ENCODE assay signal across 8 mouse cellular contexts in genomic region chr7:102222830-102223556, GRCm38 (mm10). TPM values are rescaled to one million over a fixed set of nuclear protein-coding genes. Genes with fewer than 3 reads are reported as not detected.
DNase-seq lines count a peak whose midpoint lies in the region; ATAC-seq and TF ChIP-seq lines count a peak whose summit lies in the region.

No protein-coding gene starts in this region.

- H3K4me3 ChIP-seq in E14TG2a.4 (replicated peaks; ENCODE audit: low read length) = peak overlapping the region; percentile 88
- peak overlapping the region; percentile 100 for H3K4me3 ChIP-seq in brown adipose tissue, adult 24 weeks (ENCODE audit: insufficient read depth, low read depth, low read length)
- H3K4me3 ChIP-seq in forebrain, embryonic 12.5 days (replicated peaks) = peak overlapping the region; percentile 57
- peak overlapping the region; percentile 83 for H3K4me3 ChIP-seq in heart, postnatal 0 days (ENCODE audit: low read depth, low read length)
- H3K4me3 ChIP-seq in lung, embryonic 15.5 days = peak overlapping the region; percentile 77
- peak overlapping the region; percentile 67 for H3K4me3 ChIP-seq in olfactory bulb, adult 2 months (ENCODE audit: insufficient read depth, low read depth, low read length)

- peak; percentile 92 for ATAC-seq in forebrain, embryonic 12.5 days (ENCODE audit: low FRiP score)
- peak; percentile 67 for ATAC-seq in heart, postnatal 0 days (ENCODE audit: insufficient read depth, low read depth)
- peak; percentile 91 for ATAC-seq in lung, embryonic 15.5 days (ENCODE audit: borderline replicate concordance, extremely low read depth, low FRiP score, low TSS enrichment)

- WGBS in forebrain, embryonic 12.5 days = 3% methylated on average over 31 of the region's 31 CpGs
- WGBS in heart, postnatal 0 days = 2% methylated on average over 30 of the region's 31 CpGs
- WGBS in lung, embryonic 15.5 days = 1% methylated on average over 31 of the region's 31 CpGs
- 2% methylated on average over 31 of the region's 31 CpGs for WGBS in olfactory bulb, adult 2 months

- H3K9ac ChIP-seq in forebrain, embryonic 12.5 days = peak overlapping the region; percentile 69
- peak overlapping the region; percentile 72 for H3K9ac ChIP-seq in heart, postnatal 0 days (replicated peaks; ENCODE audit: low read depth, low read length)
- peak overlapping the region; percentile 82 for H3K9ac ChIP-seq in lung, embryonic 15.5 days

- peaks cover 24% of the 10 kb centered on the region for H3K4me1 ChIP-seq in E14TG2a.4 (replicated peaks; ENCODE audit: low read depth, low read length)
- peaks cover 8% of the 10 kb centered on the region for H3K4me1 ChIP-seq in brown adipose tissue, adult 24 weeks (ENCODE audit: control insufficient read depth, insufficient read depth, insufficient read length, low read length)
- no peaks in the 10 kb centered on the region for H3K4me1 ChIP-seq in forebrain, embryonic 12.5 days
- peaks cover 15% of the 10 kb centered on the region; the same call in 1 of the 2 replicates for H3K4me1 ChIP-seq in heart, postnatal 0 days (ENCODE audit: control insufficient read depth, insufficient read depth)
- peaks cover 15% of the 10 kb centered on the region for H3K4me1 ChIP-seq in lung, embryonic 15.5 days
- peaks cover 3% of the 10 kb centered on the region for H3K4me1 ChIP-seq in olfactory bulb, adult 2 months (ENCODE audit: control insufficient read depth, insufficient read depth, low read length)

- DNase-seq in heart, postnatal 0 days (ENCODE audit: low spot score) = peak; percentile 31
- DNase-seq in kidney, postnatal 25 days = peak; percentile 82 to 86
- peak; percentile 58 to 76 for DNase-seq in thymus, postnatal 10 days (ENCODE audit: low spot score in 2 of 2)

- TF ChIP-seq POLR2A in olfactory bulb, adult 2 months (IDR thresholded peaks at IDR 0.05; ENCODE audit: insufficient read depth, low read depth, low read length) = no peak

- no peak for TF ChIP-seq CTCF in E14TG2a.4 (conservative IDR thresholded peaks at IDR 0.05; ENCODE audit: low read length)
- TF ChIP-seq CTCF in heart, postnatal 0 days (IDR thresholded peaks at IDR 0.05; ENCODE audit: low read depth) = no peak
- TF ChIP-seq CTCF in olfactory bulb, adult 2 months (IDR thresholded peaks at IDR 0.05; ENCODE audit: insufficient read depth, low read depth, low read length) = no peak

- H3K27ac ChIP-seq in brown adipose tissue, adult 24 weeks (replicated peaks; ENCODE audit: low read depth, low read length) = peak overlapping the region; percentile 61
- no peak overlapping the region for H3K27ac ChIP-seq in forebrain, embryonic 12.5 days
- peak overlapping the region; percentile 39; the same call in 1 of the 2 replicates for H3K27ac ChIP-seq in heart, postnatal 0 days (ENCODE audit: low read depth)
- H3K27ac ChIP-seq in lung, embryonic 15.5 days = peak overlapping the region; percentile 90
- no peak overlapping the region for H3K27ac ChIP-seq in olfactory bulb, adult 2 months (ENCODE audit: insufficient read depth, low read depth, low read length)

- H3K4me2 ChIP-seq in forebrain, embryonic 12.5 days = peak overlapping the region; percentile 66
- peak overlapping the region; percentile 86 for H3K4me2 ChIP-seq in heart, postnatal 0 days (ENCODE audit: low read depth, low read length)
- peak overlapping the region; percentile 69 for H3K4me2 ChIP-seq in lung, embryonic 15.5 days

- no peaks in the 10 kb centered on the region for H3K27me3 ChIP-seq in E14TG2a.4 (ENCODE audit: insufficient read depth, low read length)
- no peaks in the 10 kb centered on the region for H3K27me3 ChIP-seq in forebrain, embryonic 12.5 days
- no peaks in the 10 kb centered on the region for H3K27me3 ChIP-seq in heart, postnatal 0 days (ENCODE audit: control insufficient read depth, insufficient read depth, low read length)
- no peaks in the 10 kb centered on the region for H3K27me3 ChIP-seq in lung, embryonic 15.5 days

- H3K9me3 ChIP-seq in E14TG2a.4 (ENCODE audit: low read length) = no peaks in the 10 kb centered on the region
- no peaks in the 10 kb centered on the region for H3K9me3 ChIP-seq in forebrain, embryonic 12.5 days
- H3K9me3 ChIP-seq in heart, postnatal 0 days (replicated peaks; ENCODE audit: control insufficient read depth, low read length) = no peaks in the 10 kb centered on the region
- no peaks in the 10 kb centered on the region for H3K9me3 ChIP-seq in lung, embryonic 15.5 days

- peaks cover 24% of the 10 kb centered on the region for H3K36me3 ChIP-seq in E14TG2a.4 (ENCODE audit: insufficient read depth, low read length)
- no peaks in the 10 kb centered on the region; the same call in 1 of the 2 replicates for H3K36me3 ChIP-seq in forebrain, embryonic 12.5 days (replicated peaks)
- no peaks in the 10 kb centered on the region; the same call in 1 of the 2 replicates for H3K36me3 ChIP-seq in heart, postnatal 0 days (replicated peaks; ENCODE audit: control insufficient read depth, insufficient read depth, low read length)
- H3K36me3 ChIP-seq in lung, embryonic 15.5 days = peaks cover 8% of the 10 kb centered on the region; the same call in 1 of the 2 replicates

- TF ChIP-seq EP300 in heart, postnatal 0 days (IDR thresholded peaks at IDR 0.05; ENCODE audit: low read depth) = no peak

RNA-seq across cellular contexts. Expression of gene Pgap2, which starts 13.0 kb away (rescaled TPM):
- polyA plus RNA-seq in brown adipose tissue, adult 24 weeks (2012; ENCODE audit: insufficient read depth, insufficient read length, missing spikeins) = 39.2 and 54.0 TPM in 2 replicates
- polyA plus RNA-seq in forebrain, embryonic 12.5 days (2016; fragmentation: Nextera tagmentation; extraction: Ambion mirVana) = 54.3 and 59.2 TPM in 2 replicates
- 79.5 and 117 TPM in 2 replicates for total RNA-seq in heart, postnatal 0 days (2014; rRNA removed; ENCODE audit: low replicate concordance)
- 60.9 TPM in 2 replicates for polyA plus RNA-seq in heart, postnatal 0 days (2015; fragmentation: Nextera tagmentation; extraction: Ambion mirVana)
- 81.0 and 91.8 TPM in 2 replicates for polyA plus RNA-seq in lung, embryonic 15.5 days (2015; fragmentation: Nextera tagmentation; extraction: Ambion mirVana)
- polyA plus RNA-seq in olfactory bulb, adult 2 months (2012; ENCODE audit: insufficient read depth, insufficient read length, low replicate concordance, missing spikeins) = not detected in 2 replicates

RNA-seq across cellular contexts. Expression of gene Nup98, which starts 13.0 kb away (rescaled TPM):
- 10.3 and 12.3 TPM in 2 replicates for polyA plus RNA-seq in brown adipose tissue, adult 24 weeks (2012; ENCODE audit: insufficient read depth, insufficient read length, missing spikeins)
- 45.2 and 46.8 TPM in 2 replicates for polyA plus RNA-seq in forebrain, embryonic 12.5 days (2016; fragmentation: Nextera tagmentation; extraction: Ambion mirVana)
- total RNA-seq in heart, postnatal 0 days (2014; rRNA removed; ENCODE audit: low replicate concordance) = 28.0 and 36.0 TPM in 2 replicates
- polyA plus RNA-seq in heart, postnatal 0 days (2015; fragmentation: Nextera tagmentation; extraction: Ambion mirVana) = 10.6 and 12.2 TPM in 2 replicates
- polyA plus RNA-seq in lung, embryonic 15.5 days (2015; fragmentation: Nextera tagmentation; extraction: Ambion mirVana) = 33.8 and 35.3 TPM in 2 replicates
- polyA plus RNA-seq in olfactory bulb, adult 2 months (2012; ENCODE audit: insufficient read depth, insufficient read length, low replicate concordance, missing spikeins) = not detected in 2 replicates

RNA-seq across cellular contexts. Expression of gene Rhog, which starts 32.9 kb away (rescaled TPM):
- polyA plus RNA-seq in brown adipose tissue, adult 24 weeks (2012; ENCODE audit: insufficient read depth, insufficient read length, missing spikeins) = 25.4 and 29.6 TPM in 2 replicates
- polyA plus RNA-seq in forebrain, embryonic 12.5 days (2016; fragmentation: Nextera tagmentation; extraction: Ambion mirVana) = 21.7 and 25.1 TPM in 2 replicates
- 24.6 and 31.3 TPM in 2 replicates for total RNA-seq in heart, postnatal 0 days (2014; rRNA removed; ENCODE audit: low replicate concordance)
- 34.7 and 36.7 TPM in 2 replicates for polyA plus RNA-seq in heart, postnatal 0 days (2015; fragmentation: Nextera tagmentation; extraction: Ambion mirVana)
- 72.8 and 74.5 TPM in 2 replicates for polyA plus RNA-seq in lung, embryonic 15.5 days (2015; fragmentation: Nextera tagmentation; extraction: Ambion mirVana)
- polyA plus RNA-seq in olfactory bulb, adult 2 months (2012; ENCODE audit: insufficient read depth, insufficient read length, low replicate concordance, missing spikeins) = not detected in 2 replicates

RNA-seq across cellular contexts. Expression of gene Stim1, which starts 44.6 kb away (rescaled TPM):
- 46.5 and 52.6 TPM in 2 replicates for polyA plus RNA-seq in brown adipose tissue, adult 24 weeks (2012; ENCODE audit: insufficient read depth, insufficient read length, missing spikeins)
- polyA plus RNA-seq in forebrain, embryonic 12.5 days (2016; fragmentation: Nextera tagmentation; extraction: Ambion mirVana) = 11.6 and 11.7 TPM in 2 replicates
- 28.1 and 59.0 TPM in 2 replicates for total RNA-seq in heart, postnatal 0 days (2014; rRNA removed; ENCODE audit: low replicate concordance)
- 11.4 and 11.6 TPM in 2 replicates for polyA plus RNA-seq in heart, postnatal 0 days (2015; fragmentation: Nextera tagmentation; extraction: Ambion mirVana)
- polyA plus RNA-seq in lung, embryonic 15.5 days (2015; fragmentation: Nextera tagmentation; extraction: Ambion mirVana) = 16.7 and 20.1 TPM in 2 replicates
- not detected in 2 replicates for polyA plus RNA-seq in olfactory bulb, adult 2 months (2012; ENCODE audit: insufficient read depth, insufficient read length, low replicate concordance, missing spikeins)

Comparison
In these comparisons a context has a peak if more than half of its experiments do, and no peak if none do; other contexts are left out.
1. H3K27ac ChIP-seq: peak in brown adipose tissue, adult 24 weeks (single experiment), heart, postnatal 0 days (single experiment) and lung, embryonic 15.5 days (single experiment); none in forebrain, embryonic 12.5 days (single experiment) and olfactory bulb, adult 2 months (single experiment).
2. DNase-seq: peak in every context shown above with its lines; median percentile 84 in kidney, postnatal 25 days; 67 in thymus, postnatal 10 days; 31 in heart, postnatal 0 days.
3. RNA of gene Pgap2, which starts 13.0 kb away (polyA plus RNA-seq): 81.0 to 91.8 TPM in lung, embryonic 15.5 days, 60.9 TPM in heart, postnatal 0 days, 54.3 to 59.2 TPM in forebrain, embryonic 12.5 days and 39.2 to 54.0 TPM in brown adipose tissue, adult 24 weeks; not detected in olfactory bulb, adult 2 months; every median in the first group is over 10 times any median in the second.
4. RNA of gene Rhog, which starts 32.9 kb away (polyA plus RNA-seq): 72.8 to 74.5 TPM in lung, embryonic 15.5 days, 34.7 to 36.7 TPM in heart, postnatal 0 days, 25.4 to 29.6 TPM in brown adipose tissue, adult 24 weeks and 21.7 to 25.1 TPM in forebrain, embryonic 12.5 days; not detected in olfactory bulb, adult 2 months; every median in the first group is over 10 times any median in the second.
5. Peak in every context shown above with its lines, with median percentiles within 50 percentile points of each other: H3K4me3 ChIP-seq, ATAC-seq, H3K4me2 ChIP-seq and H3K9ac ChIP-seq.